Mouse (Mus musculus) MEL (cell line): Measurements from ENCODE around the gene Skp2. TPM values are rescaled to one million over a fixed set of nuclear protein-coding genes. Genes with fewer than 3 reads are reported as not detected.

Source experiments
- DNase-seq: peaks from one replicate; pipeline ENCODE4 v3.0.0; 2011; ENCODE audit warnings: low read depth, low spot score
- H3K27ac ChIP-seq: 2 replicates; pipeline ENCODE4 v1.5.1; 2012; ENCODE audit warnings: low read depth, mild to moderate bottlenecking, control low read depth, low read length, moderate library complexity; ENCODE audit not compliant: control insufficient read depth
- H3K27me3 ChIP-seq, 2 experiments: fragments of 150-350 bp in 1 of 2; sonication (generic) in 1 of 2; 2 replicates each; pipeline ENCODE4 v1.6.1; 2012; ENCODE audit warnings: low read length in 2 of 2, mild to moderate bottlenecking in 2 of 2, improper control_type of control experiment in 1 of 2, moderate library complexity in 1 of 2; ENCODE audit not compliant: insufficient read depth in 2 of 2, control insufficient read depth in 1 of 2
- H3K36me3 ChIP-seq, 2 experiments: 2 replicates each; pipeline ENCODE4 v1.6.1; 2012 to 2014; ENCODE audit warnings: low read length in 2 of 2, improper control_type of control experiment in 1 of 2, inconsistent platforms in 1 of 2, mild to moderate bottlenecking in 1 of 2; ENCODE audit not compliant: insufficient read depth in 2 of 2, control insufficient read depth in 1 of 2
- H3K4me1 ChIP-seq, 2 experiments: fragments of 150-350 bp in 1 of 2; sonication (generic) in 1 of 2; 2 replicates each; pipeline ENCODE4 v1.6.1; 2012; ENCODE audit warnings: low read length in 2 of 2, improper control_type of control experiment in 1 of 2, mild to moderate bottlenecking in 1 of 2; ENCODE audit not compliant: insufficient read depth in 2 of 2, control insufficient read depth in 1 of 2
- H3K4me3 ChIP-seq, 2 experiments: fragments of 150-350 bp in 1 of 2; sonication (generic) in 1 of 2; 2 replicates each; pipeline ENCODE4 v1.5.1; 2012; ENCODE audit warnings: low read depth in 2 of 2, low read length in 2 of 2, mild to moderate bottlenecking in 2 of 2, moderate library complexity in 2 of 2, control low read depth in 1 of 2, improper control_type of control experiment in 1 of 2; ENCODE audit not compliant: control insufficient read depth in 1 of 2, insufficient read depth in 1 of 2
- H3K79me2 ChIP-seq: 2 replicates; pipeline ENCODE4 v1.6.1; 2012; ENCODE audit warnings: mild to moderate bottlenecking, low read length, moderate library complexity; ENCODE audit not compliant: control insufficient read depth, poor library complexity, insufficient read depth
- H3K9ac ChIP-seq: 2 replicates; pipeline ENCODE4 v1.6.1; 2012; ENCODE audit warnings: low read depth, mild to moderate bottlenecking, control low read depth, low read length, moderate library complexity; ENCODE audit not compliant: control insufficient read depth, poor library complexity, severe bottlenecking
- H3K9me3 ChIP-seq: fragments of 150-350 bp; sonication (generic); replicated peaks from 2 replicates; pipeline ENCODE4 v1.6.1; 2012; ENCODE audit warnings: mild to moderate bottlenecking, low read length, improper control_type of control experiment, moderate library complexity; ENCODE audit not compliant: insufficient read depth
- E2F4 ChIP-seq: IDR thresholded peaks from 2 replicates; pipeline ENCODE4 v1.6.1; 2011; ENCODE audit warnings: low read depth, low read length, improper control_type of control experiment, borderline replicate concordance
- GABPA ChIP-seq: IDR thresholded peaks from 2 replicates; pipeline ENCODE4 v1.6.1; 2012; ENCODE audit warnings: low read depth, mild to moderate bottlenecking, inconsistent platforms, low read length, improper control_type of control experiment, moderate library complexity
- JUND ChIP-seq: IDR thresholded peaks from 2 replicates; pipeline ENCODE4 v1.6.1; 2011; ENCODE audit warnings: low read depth, mild to moderate bottlenecking, improper control_type of control experiment, low read length
- ZNF384 ChIP-seq: IDR thresholded peaks from 2 replicates; pipeline ENCODE4 v1.6.1; 2012; ENCODE audit warnings: low read depth, mild to moderate bottlenecking, inconsistent platforms, low read length, improper control_type of control experiment
- polyA plus RNA-seq, 2 experiments: library from polyadenylated mRNA; stranded (reverse) in 1 of 2; unstranded in 1 of 2; fragments of >175 nt in 1 of 2; fragments of >200 nt in 1 of 2; gene quantifications; 2 replicates each; pipeline versions ENCODE4 v1.2.1 to v1.2.4; 2012; ENCODE audit warnings: low replicate concordance in 2 of 2, low read depth in 1 of 2; ENCODE audit not compliant: insufficient read length in 2 of 2, insufficient read depth in 1 of 2, missing spikeins in 1 of 2
- total RNA-seq: library from RNA; depleted of rRNA; stranded (reverse); fragments of 300-350 nt; gene quantifications from 2 replicates; pipeline ENCODE4 v1.2.3, GENCODE M21; 2012; rRNA removed

Gene Skp2
- total and polyA plus RNA-seq, 3 experiments, result 46.9 to 61.4 TPM; not detected in 1

GRCm38 (mm10) chr15:9068881-9069280 lies 86.3 kb downstream of the Skp2 start:
- no peak overlapping the region for H3K27ac ChIP-seq
- H3K4me3 ChIP-seq, result no peak overlapping the region
- no peaks in the 10 kb centered on the region for H3K4me1 ChIP-seq
- H3K27me3 ChIP-seq, result no peaks in the 10 kb centered on the region; a peak in 1 of 4 replicates
- TF ChIP-seq ZNF384 (no peak), E2F4 (no peak), JUND (no peak), GABPA (no peak)
- TF ChIP-seq, all 39 proteins: peak for 0
- Histone ChIP-seq H3K9me3 (no peaks in the 10 kb centered on the region), H3K36me3 (peaks cover 0 to 7% of the 10 kb centered on the region in 2 experiments; a peak in 2 of 4 replicates), H3K79me2 (peaks cover 33% of the 10 kb centered on the region), H3K9ac (no peak overlapping the region)
- DNase-seq, result no peak

Other genes starting within 250 kb of the Skp2 start
- gene Ranbp3l, start 187.5 kb downstream of the Skp2 start, total RNA-seq, result not detected in 2 replicates
- under 1 TPM in 1 of 2 experiments, not detected in 1; 0.06 TPM for gene Ranbp3l, start 187.5 kb downstream of the Skp2 start, polyA plus RNA-seq
- gene Nadk2, start 84.2 kb downstream of the Skp2 start, total RNA-seq, result 168 and 221 TPM in 2 replicates
- 100 to 1,000 TPM; 361 to 659 TPM for gene Nadk2, start 84.2 kb downstream of the Skp2 start, polyA plus RNA-seq
- 7.9 and 8.9 TPM in 2 replicates for gene Lmbrd2, start 14.9 kb downstream of the Skp2 start, total RNA-seq
- 10 to 100 TPM in 1 of 2 experiments, 1 to 10 TPM in 1; 8.2 to 62.9 TPM for gene Lmbrd2, start 14.9 kb downstream of the Skp2 start, polyA plus RNA-seq
- not detected in 2 replicates for gene Ugt3a1, start 121.5 kb upstream of the Skp2 start, total RNA-seq
- not detected for gene Ugt3a1, start 121.5 kb upstream of the Skp2 start, polyA plus RNA-seq
- gene Ugt3a2, start 180.1 kb upstream of the Skp2 start, total RNA-seq, result not detected in 2 replicates
- not detected for gene Ugt3a2, start 180.1 kb upstream of the Skp2 start, polyA plus RNA-seq